Mouse (Mus musculus) E14TG2a.4 (cell line): ENCODE measurements around the gene Pde1c.

Source experiments
- CTCF ChIP-seq: conservative IDR thresholded peaks from 2 replicates; pipeline ENCODE4 v1.5.1; 2014; ENCODE audit warnings: low read length
- POU5F1 ChIP-seq: IDR thresholded peaks from 2 replicates; pipeline ENCODE4 v1.6.1; 2014; ENCODE audit warnings: low read length, borderline replicate concordance

GRCm38 (mm10) chr6:56373046-56373751 is 195.7 kb downstream of the Pde1c start:
- TF ChIP-seq CTCF, result no peak
- TF ChIP-seq POU5F1, result no peak
